Mouse (Mus musculus) thymus, adult 2 months (tissue): ENCODE data around the gene Casp2.

Source experiments
- CTCF ChIP-seq: fragments of 200-500 bp; IDR thresholded peaks from 2 replicates; pipeline ENCODE4 v1.5.1; 2012; ENCODE audit warnings: mild to moderate bottlenecking, control low read depth, low read length, moderate library complexity, borderline replicate concordance; ENCODE audit not compliant: control insufficient read depth, poor library complexity, insufficient read depth; ENCODE audit errors: extremely low read depth
- POLR2A ChIP-seq: fragments of 200-500 bp; IDR thresholded peaks from 2 replicates; pipeline ENCODE4 v1.6.1; 2012; ENCODE audit warnings: mild to moderate bottlenecking, low read length, control low read depth, moderate library complexity; ENCODE audit not compliant: control insufficient read depth, poor library complexity, insufficient read depth; ENCODE audit errors: extremely low read depth

GRCm38 (mm10) chr6:42293327-42293726, 28.5 kb downstream of the Casp2 start:
- no peak for TF ChIP-seq POLR2A
- TF ChIP-seq CTCF: no peak
